Mouse (Mus musculus) retina, postnatal 1 day (tissue): ENCODE measurements around the gene Hcrt.
"Not testable (repeated sequence)": the region's sequence is repeated elsewhere in the genome, so short reads cannot be mapped to it uniquely, and the experiment has no call there.

Experiments used
- DNase-seq: peaks from one replicate; pipeline ENCODE4 v3.0.0-alpha.2; 2012

Hcrt gene

DNA sequence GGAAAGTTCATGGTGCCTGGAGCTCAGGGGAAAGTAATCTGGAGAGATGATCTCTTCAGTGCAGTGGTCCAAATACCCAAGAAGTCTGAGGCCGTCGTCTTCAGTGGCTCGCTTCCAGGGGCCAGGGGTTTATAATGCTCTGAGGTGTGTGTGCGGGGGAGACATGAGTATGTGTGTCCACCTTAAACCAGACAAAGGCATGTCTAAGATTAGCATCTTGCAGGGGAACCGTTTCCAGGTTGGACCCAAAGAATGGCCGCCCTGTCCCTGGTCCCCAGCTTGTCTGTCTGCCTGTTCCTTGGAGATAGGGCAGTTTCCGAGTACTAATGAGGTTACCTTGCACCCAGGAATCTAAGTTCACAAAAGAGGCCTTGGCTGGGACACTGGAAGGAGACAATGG, at the start of gene Hcrt:
Gene Hcrt, minus strand, starts transcription at position 101 of the 400 bp plus-strand sequence.
- no peak for DNase-seq

GRCm38 (mm10) chr11:100811132-100811531, 48.4 kb upstream of the Hcrt start:
- DNase-seq, result no peak

DNA sequence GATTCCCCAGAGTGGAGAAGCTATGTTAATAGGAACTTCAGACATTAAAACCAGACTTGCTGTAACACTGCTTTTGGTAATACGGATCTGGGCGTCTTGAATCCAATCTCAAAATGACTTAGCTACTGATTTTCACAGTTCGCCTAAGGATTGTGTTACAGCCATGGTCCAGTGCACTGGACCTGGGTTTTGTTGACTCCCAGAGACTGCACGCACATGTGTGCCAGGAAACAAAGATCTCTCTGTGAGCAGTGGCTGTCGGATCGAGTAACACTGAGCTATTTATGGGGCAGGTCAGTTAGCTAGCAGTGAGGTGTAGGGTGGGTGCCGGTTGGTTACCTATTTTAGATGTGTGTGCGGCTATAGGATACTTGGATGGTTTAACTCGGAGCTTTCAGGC, 47.8 kb upstream of the Hcrt start:
- no peak for DNase-seq

DNA sequence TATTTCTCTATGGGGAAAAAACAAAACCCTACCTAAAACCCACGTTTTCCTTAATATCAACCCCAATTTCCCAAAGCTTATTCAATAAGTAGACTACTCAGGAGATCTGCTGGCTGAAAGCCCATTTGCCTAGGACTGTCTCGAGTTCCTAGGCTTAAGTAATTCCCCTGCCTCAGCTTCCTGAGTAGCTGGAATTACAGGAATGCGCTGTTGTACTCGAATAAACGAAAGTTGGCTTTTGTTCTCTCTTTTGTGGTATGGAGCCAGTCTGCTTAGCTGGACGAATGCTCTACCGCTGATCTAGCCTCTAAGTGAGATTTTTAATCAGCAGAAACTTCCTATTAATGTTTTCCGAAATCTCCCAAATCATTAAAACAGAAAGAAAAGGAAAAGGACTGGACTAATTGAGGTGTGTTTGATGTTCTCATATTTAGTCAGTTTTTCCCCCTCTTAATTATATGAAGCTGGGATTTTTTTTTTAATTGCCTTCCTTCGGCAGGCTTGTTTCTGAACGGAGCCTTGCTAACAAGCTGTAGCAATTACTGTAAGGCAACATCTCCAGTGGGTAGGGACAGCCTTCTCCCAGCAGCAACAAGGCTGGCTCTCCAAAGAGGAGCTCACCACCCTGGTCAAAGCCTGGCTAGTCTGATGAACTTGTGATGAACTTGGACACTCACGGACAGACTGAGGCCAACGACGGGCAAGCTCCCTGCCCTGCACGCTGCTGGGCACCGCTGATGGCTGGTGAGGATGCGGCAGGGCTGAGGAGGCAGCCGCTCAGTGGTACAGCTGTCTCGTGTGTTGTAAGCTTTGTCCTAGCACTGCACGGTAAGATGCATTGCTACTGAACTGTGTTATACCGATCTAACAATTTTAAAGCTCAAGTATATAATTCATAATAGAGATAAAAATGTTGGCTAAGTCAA, 43.9 kb upstream of the Hcrt start:
- DNase-seq, result no peak

GRCm38 (mm10) chr11:100805535-100805934, 42.8 kb upstream of the Hcrt start:
- DNase-seq, result no peak

DNA sequence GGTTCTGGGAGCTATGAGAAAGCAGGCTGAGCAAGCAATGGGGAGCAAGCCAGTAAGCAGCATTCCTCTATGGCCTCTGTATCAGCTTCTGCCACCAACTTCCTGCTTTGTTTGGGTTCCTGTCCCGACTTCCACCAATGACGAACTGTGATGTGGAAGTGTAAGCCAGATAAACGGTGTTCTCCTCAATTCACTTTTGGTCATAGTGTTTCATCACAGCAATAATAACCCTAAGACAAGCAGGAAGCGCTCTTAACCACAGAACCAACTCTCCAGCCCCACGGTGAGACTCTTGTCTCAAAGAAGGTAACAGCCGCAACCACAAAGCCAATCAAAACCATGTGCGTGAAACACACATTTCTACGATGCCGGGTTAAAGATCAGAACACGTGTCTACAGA, 41.7 kb upstream of the Hcrt start:
- no peak for DNase-seq

- DNase-seq, result peak; percentile 47
These were observed 36.7 kb upstream of the Hcrt start for GRCm38 (mm10) chr11:100799426-100799825.

- no peak for DNase-seq
These were observed 33.9 kb upstream of the Hcrt start for GRCm38 (mm10) chr11:100796585-100796984.

DNA sequence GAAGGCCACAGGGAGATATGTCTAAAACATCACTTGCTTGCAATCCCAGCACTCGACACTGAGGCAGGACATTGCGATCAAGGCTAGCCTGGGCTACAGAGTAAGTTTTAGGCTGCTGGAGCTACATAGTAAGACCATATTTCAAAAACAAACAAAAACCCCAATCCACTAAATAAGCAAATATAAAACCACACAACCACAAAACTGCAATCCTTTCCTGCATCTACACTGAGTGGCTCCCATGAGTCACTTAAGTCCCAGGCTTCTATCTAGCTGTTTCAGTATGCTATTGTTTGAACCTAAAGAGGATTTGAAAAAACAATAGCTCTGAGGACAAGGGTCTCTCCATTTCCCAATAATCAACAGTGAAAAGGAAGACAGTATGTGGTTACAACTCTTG, 32.7 kb upstream of the Hcrt start:
- no peak for DNase-seq

GRCm38 (mm10) chr11:100791457-100792049, 28.8 kb upstream of the Hcrt start:
- no peak for DNase-seq

GRCm38 (mm10) chr11:100790644-100791043, 27.9 kb upstream of the Hcrt start:
- not testable (repeated sequence) for DNase-seq

- DNase-seq, result no peak
These were observed 27.0 kb upstream of the Hcrt start for GRCm38 (mm10) chr11:100789702-100790101.

- no peak for DNase-seq
These were observed 23.0 kb upstream of the Hcrt start for GRCm38 (mm10) chr11:100785774-100786173.

GRCm38 (mm10) chr11:100784286-100784685, 21.6 kb upstream of the Hcrt start:
- no peak for DNase-seq

DNA sequence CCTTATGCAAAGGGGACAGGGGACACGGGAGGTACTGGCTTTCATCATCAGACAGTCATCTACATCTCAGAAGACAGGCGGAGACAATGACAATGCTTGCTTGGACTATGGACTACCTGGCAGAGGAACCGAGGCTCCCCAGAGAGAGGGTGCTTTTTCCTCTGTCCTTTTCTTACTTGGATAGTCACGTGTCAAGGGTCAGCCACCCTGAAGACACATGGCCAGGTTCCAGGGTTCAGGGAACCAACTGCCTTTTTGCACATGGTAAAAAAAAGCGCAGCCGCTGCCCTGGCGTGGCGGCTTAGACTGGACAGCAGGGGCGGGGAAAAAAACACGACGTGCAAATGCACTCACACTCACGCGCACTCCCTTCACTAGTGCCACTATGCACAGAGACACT, 19.8 kb upstream of the Hcrt start:
- DNase-seq, result no peak

- DNase-seq, result no peak
These were observed 19.2 kb upstream of the Hcrt start for GRCm38 (mm10) chr11:100781763-100782475.

DNA sequence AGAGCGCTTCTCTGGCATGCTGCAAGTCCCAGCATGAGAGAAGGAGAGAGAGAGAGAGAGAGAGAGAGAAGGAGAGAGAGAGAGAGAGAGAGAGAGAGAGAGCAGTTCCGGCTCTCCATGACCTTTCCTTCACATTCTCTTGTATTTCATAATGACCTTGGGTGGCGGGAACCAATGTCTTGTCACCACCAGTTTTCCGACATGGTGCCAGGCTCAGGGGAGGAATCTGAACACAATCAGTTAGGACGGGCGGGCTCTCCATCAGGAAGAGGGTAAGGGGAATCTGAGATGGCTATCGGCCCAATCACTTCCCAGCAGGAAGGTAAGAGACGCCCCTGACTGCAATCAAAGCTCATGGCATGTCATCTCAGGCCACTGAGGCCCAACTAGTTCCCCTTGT, 17.5 kb upstream of the Hcrt start:
- DNase-seq, result no peak

GRCm38 (mm10) chr11:100778069-100778468, 15.3 kb upstream of the Hcrt start:
- DNase-seq, result no peak

DNA sequence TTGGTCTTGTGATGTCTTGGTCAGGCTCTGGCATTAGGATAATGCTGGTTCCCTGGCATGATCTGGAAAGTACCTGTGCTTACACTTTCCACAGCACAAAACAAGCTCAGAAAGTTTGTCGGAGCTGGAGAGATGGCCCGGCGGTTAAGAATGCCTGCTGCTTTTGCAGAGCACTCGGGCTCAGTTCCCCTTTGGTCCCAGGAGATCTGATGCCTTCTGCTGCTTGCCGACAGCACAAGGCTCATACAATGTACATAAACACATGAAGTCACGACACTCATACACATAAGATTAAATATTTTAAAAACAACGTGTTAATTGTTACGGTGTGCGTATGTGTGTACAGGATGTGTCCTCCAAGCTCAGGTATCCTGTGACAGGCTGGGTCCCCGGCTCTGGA, 13.2 kb upstream of the Hcrt start:
- no peak for DNase-seq

- no peak for DNase-seq
These were observed 11.5 kb upstream of the Hcrt start for GRCm38 (mm10) chr11:100774261-100774660.

DNA sequence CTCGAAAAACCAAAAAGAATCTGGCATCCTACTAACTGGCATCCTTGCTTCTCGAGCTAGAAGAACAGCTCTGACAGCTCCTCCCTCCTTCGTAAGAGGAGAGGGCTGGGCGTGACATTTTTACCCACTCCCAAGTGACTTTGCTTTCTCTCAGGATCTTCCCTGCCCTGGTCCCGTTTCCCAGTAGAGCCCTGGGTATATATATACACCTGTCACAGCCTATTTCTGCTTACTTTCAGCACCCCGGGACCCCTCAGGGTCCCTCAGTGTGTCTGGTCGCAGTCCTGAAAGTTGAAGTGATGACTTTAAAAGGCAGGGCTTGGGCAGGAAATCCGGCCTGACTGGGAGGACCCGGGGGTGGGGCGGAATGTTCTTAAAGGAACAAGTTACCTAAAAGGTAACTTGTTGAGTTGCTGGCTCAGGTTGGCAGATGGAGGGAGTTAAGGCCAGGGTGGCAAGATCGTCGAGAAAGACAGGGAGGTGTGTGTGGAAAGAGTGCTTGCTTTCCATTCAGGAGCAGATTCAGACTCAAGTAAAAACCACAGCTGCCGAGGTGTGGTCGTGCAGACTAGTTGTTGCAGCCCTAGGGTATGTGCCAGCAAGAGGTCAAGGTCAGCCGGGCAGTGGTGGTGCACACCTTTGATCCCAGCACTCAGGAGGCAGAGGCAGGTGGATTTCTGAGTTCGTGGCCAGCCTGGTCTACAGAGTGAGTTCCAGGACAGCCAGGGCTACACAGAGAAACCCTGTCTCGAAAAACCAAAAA, 8.1 kb upstream of the Hcrt start, which contains the start of gene Ghdc:
Gene Ghdc, minus strand, starts transcription at position 312 of the 763 bp plus-strand sequence.
- DNase-seq, result peak; percentile 71

GRCm38 (mm10) chr11:100769980-100770379, 7.2 kb upstream of the Hcrt start:
- no peak for DNase-seq

DNA sequence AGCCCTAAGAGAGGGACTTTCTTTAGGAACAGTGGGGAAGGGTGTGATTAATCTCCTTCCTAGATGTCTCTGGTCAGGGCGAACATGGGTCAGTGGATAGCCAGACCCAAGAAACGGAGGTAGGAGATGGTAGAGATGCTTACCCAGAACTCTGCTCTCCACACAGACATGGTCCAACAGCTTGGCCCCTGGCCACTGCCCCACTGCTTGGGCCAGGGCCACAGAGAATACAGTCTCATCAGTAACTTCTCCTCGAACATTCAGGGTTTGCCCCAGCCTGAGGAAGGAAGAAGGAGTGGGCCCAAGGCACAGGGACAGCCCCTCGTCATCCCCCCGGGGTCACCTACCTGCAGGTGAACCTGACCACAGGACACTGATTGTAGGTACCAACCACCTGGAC, 5.1 kb upstream of the Hcrt start:
- DNase-seq, result no peak
